Mouse (Mus musculus) kidney, embryonic 14.5 days (tissue): ENCODE data around the gene Tspan31. TPM values are rescaled to one million over a fixed set of nuclear protein-coding genes. Genes with fewer than 3 reads are reported as not detected.

Source experiments
- ATAC-seq: fragments of 200-750 bp; cut with Nextera tagmentation; 2 replicates; pipeline ENCODE4 v1.8.0; 2017; ENCODE audit warnings: moderate number of reproducible peaks, mild to moderate bottlenecking, moderate TSS enrichment, moderate library complexity; ENCODE audit not compliant: low FRiP score, low TSS enrichment
- H3K27ac ChIP-seq: fragments of 300-500 bp; sonication (generic); 2 replicates; pipeline ENCODE4 v1.5.1; 2014; ENCODE audit warnings: low read depth, mild to moderate bottlenecking, low read length, moderate library complexity, mixed read lengths
- H3K27me3 ChIP-seq: fragments of 300-500 bp; sonication (generic); 2 replicates; pipeline ENCODE4 v1.6.1; 2014; ENCODE audit warnings: mild to moderate bottlenecking, low read length; ENCODE audit not compliant: control insufficient read depth, insufficient read depth
- H3K36me3 ChIP-seq: fragments of 300-500 bp; sonication (generic); 2 replicates; pipeline ENCODE4 v1.6.1; 2014; ENCODE audit warnings: low read length, mixed read lengths; ENCODE audit not compliant: control insufficient read depth, insufficient read depth
- H3K4me1 ChIP-seq: fragments of 300-500 bp; sonication (generic); 2 replicates; pipeline ENCODE4 v1.6.1; 2014; ENCODE audit warnings: low read length, mixed read lengths; ENCODE audit not compliant: control insufficient read depth, insufficient read depth
- H3K4me2 ChIP-seq: fragments of 300-500 bp; sonication (generic); replicated peaks from 2 replicates; pipeline ENCODE4 v1.6.1; 2014; ENCODE audit warnings: low read depth, mild to moderate bottlenecking, low read length
- H3K4me3 ChIP-seq: fragments of 300-500 bp; sonication (generic); 2 replicates; pipeline ENCODE4 v1.5.1; 2014; ENCODE audit warnings: mild to moderate bottlenecking, low read length
- H3K9ac ChIP-seq: fragments of 300-500 bp; sonication (generic); 2 replicates; pipeline ENCODE4 v1.6.1; 2014; ENCODE audit warnings: low read depth, mild to moderate bottlenecking, low read length, moderate library complexity
- H3K9me3 ChIP-seq: fragments of 300-500 bp; sonication (generic); 2 replicates; pipeline ENCODE4 v1.6.1; 2016; ENCODE audit warnings: low read length; ENCODE audit not compliant: control insufficient read depth
- WGBS: fragments of 180-500 bp; shearing (Covaris S2); extraction: QIAGEN DNeasy Blood & Tissue Kit; methylation state at CpG from one replicate; pipeline ENCODE4 v1.1.7; 2014; 5-methylcytosine and 5-hydroxymethylcytosine counted together
- polyA plus RNA-seq: library from polyadenylated mRNA; unstranded; fragments of >200 nt; fragmentation: Nextera tagmentation; extraction: Ambion mirVana; gene quantifications from 2 replicates; pipeline ENCODE4 v1.2.1, GENCODE M21; 2014

Tspan31 gene
- polyA plus RNA-seq, 1 experiment from 2014 or later, result 153 TPM

- H3K4me1 ChIP-seq, result peaks cover 11% of the 10 kb centered on the region
- H3K9ac ChIP-seq, result peak overlapping the region; percentile 77
- peak overlapping the region; percentile 73; the same call in 1 of the 2 replicates for H3K27ac ChIP-seq
- H3K27me3 ChIP-seq, result peaks cover 3% of the 10 kb centered on the region; the same call in 1 of the 2 replicates
- peak overlapping the region; percentile 85 for H3K4me3 ChIP-seq
- peaks cover 16% of the 10 kb centered on the region for H3K36me3 ChIP-seq
- peak; percentile 86 for ATAC-seq
- WGBS, result under 1% methylated on average over 44 of the region's 44 CpGs
- peak overlapping the region; percentile 85 for H3K4me2 ChIP-seq
- H3K9me3 ChIP-seq, result no peaks in the 10 kb centered on the region
Measured at GRCm38 (mm10) chr10:127041774-127042338, 28.2 kb downstream of the Tspan31 start.

GRCm38 (mm10) chr10:127041274-127041766 is 28.7 kb downstream of the Tspan31 start, which contains the start of the genes Mettl1 and Eef1akmt3:
Mettl1 (plus strand) TSS chr10:127041414.
Eef1akmt3 (minus strand) TSS chr10:127041513.
- peak within 1 kb of the TSS; percentile 85 for H3K4me3 ChIP-seq
- no peaks in the 10 kb centered on the region for H3K9me3 ChIP-seq
- WGBS, result 0% methylated on average over 28 of the region's 28 CpGs
- H3K9ac ChIP-seq, result peak within 1 kb of the TSS; percentile 77
- H3K27ac ChIP-seq, result peak within 1 kb of the TSS; percentile 73; the same call in 1 of the 2 replicates
- H3K27me3 ChIP-seq, result peaks cover 3% of the 10 kb centered on the region; the same call in 1 of the 2 replicates
- peak within 1 kb of the TSS; percentile 85 for H3K4me2 ChIP-seq
- ATAC-seq, result peak; percentile 75
- H3K36me3 ChIP-seq, result peaks cover 16% of the 10 kb centered on the region
- H3K4me1 ChIP-seq, result peaks cover 11% of the 10 kb centered on the region

- H3K4me3 ChIP-seq, result peak overlapping the region; percentile 85
- WGBS, result 2% methylated on average over 20 of the region's 20 CpGs
- H3K27me3 ChIP-seq, result peaks cover 3% of the 10 kb centered on the region; the same call in 1 of the 2 replicates
- H3K9me3 ChIP-seq, result no peaks in the 10 kb centered on the region
- peaks cover 11% of the 10 kb centered on the region for H3K4me1 ChIP-seq
- ATAC-seq, result no peak
- no peak overlapping the region for H3K27ac ChIP-seq
- H3K36me3 ChIP-seq, result peaks cover 16% of the 10 kb centered on the region; the same call in 1 of the 2 replicates
- H3K4me2 ChIP-seq, result peak overlapping the region; percentile 85
- H3K9ac ChIP-seq, result peak overlapping the region; percentile 77
Measured at GRCm38 (mm10) chr10:127040569-127041214, 29.4 kb downstream of the Tspan31 start.

GRCm38 (mm10) chr10:127037641-127038040 is 32.4 kb downstream of the Tspan31 start:
- peaks cover 4% of the 10 kb centered on the region for H3K4me1 ChIP-seq
- 80% methylated on average over 12 of the region's 12 CpGs for WGBS

GRCm38 (mm10) chr10:127036273-127036672 is 33.8 kb downstream of the Tspan31 start:
- Histone ChIP-seq H3K9me3 (no peaks in the 10 kb centered on the region), H3K27ac (no peak overlapping the region), H3K4me1 (no peaks in the 10 kb centered on the region), H3K36me3 (no peaks in the 10 kb centered on the region), H3K4me3 (no peak overlapping the region), H3K27me3 (peaks cover 3% of the 10 kb centered on the region; the same call in 1 of the 2 replicates), H3K9ac (no peak overlapping the region), H3K4me2 (no peak overlapping the region)
- WGBS, result 77% methylated on average over 12 of the region's 12 CpGs
- ATAC-seq, result no peak

More at GRCm38 (mm10) chr10:127037641-127038040, 32.4 kb downstream of the Tspan31 start:
- no peaks in the 10 kb centered on the region for H3K9me3 ChIP-seq
- H3K36me3 ChIP-seq, result no peaks in the 10 kb centered on the region
- H3K4me3 ChIP-seq, result no peak overlapping the region
- H3K9ac ChIP-seq, result no peak overlapping the region
- no peak overlapping the region for H3K27ac ChIP-seq
- ATAC-seq, result no peak
- peaks cover 3% of the 10 kb centered on the region; the same call in 1 of the 2 replicates for H3K27me3 ChIP-seq
- no peak overlapping the region for H3K4me2 ChIP-seq

GRCm38 (mm10) chr10:127033301-127033741 is 36.7 kb downstream of the Tspan31 start:
- H3K9me3 ChIP-seq, result no peaks in the 10 kb centered on the region
- peaks cover 12% of the 10 kb centered on the region; the same call in 1 of the 2 replicates for H3K36me3 ChIP-seq
- H3K4me1 ChIP-seq, result peaks cover 7% of the 10 kb centered on the region; the same call in 1 of the 2 replicates
- H3K27ac ChIP-seq, result no peak overlapping the region
- 88% methylated on average over 8 of the region's 8 CpGs for WGBS
- no peaks in the 10 kb centered on the region for H3K27me3 ChIP-seq
- H3K4me3 ChIP-seq, result no peak overlapping the region
- no peak overlapping the region for H3K4me2 ChIP-seq
- H3K9ac ChIP-seq, result no peak overlapping the region
- no peak for ATAC-seq

GRCm38 (mm10) chr10:127030336-127031296 is 39.4 kb downstream of the Tspan31 start, which contains the start of gene Tsfm:
Tsfm (minus strand) TSS chr10:127030840.
- Histone ChIP-seq H3K9ac (peak within 1 kb of the TSS; percentile 82), H3K36me3 (peaks cover 36% of the 10 kb centered on the region), H3K4me3 (peak within 1 kb of the TSS; percentile 59), H3K9me3 (no peaks in the 10 kb centered on the region), H3K27ac (peak within 1 kb of the TSS; percentile 72), H3K27me3 (no peaks in the 10 kb centered on the region), H3K4me2 (peak within 1 kb of the TSS; percentile 60), H3K4me1 (peaks cover 7% of the 10 kb centered on the region; the same call in 1 of the 2 replicates)
- peak; percentile 91 for ATAC-seq
- 6% methylated on average over 47 of the region's 56 CpGs for WGBS

GRCm38 (mm10) chr10:127018422-127018821 is 51.6 kb downstream of the Tspan31 start:
- WGBS, result 69% methylated on average over 16 of the region's 16 CpGs
- no peak overlapping the region for H3K4me2 ChIP-seq
- H3K9ac ChIP-seq, result no peak overlapping the region
- H3K9me3 ChIP-seq, result no peaks in the 10 kb centered on the region
- H3K27ac ChIP-seq, result no peak overlapping the region
- H3K4me1 ChIP-seq, result no peaks in the 10 kb centered on the region
- no peaks in the 10 kb centered on the region for H3K27me3 ChIP-seq
- no peak overlapping the region for H3K4me3 ChIP-seq
- ATAC-seq, result no peak
- peaks cover 11% of the 10 kb centered on the region for H3K36me3 ChIP-seq
